Mouse (Mus musculus): ENCODE results near the gene Dhps. TPM values are rescaled to one million over a fixed set of nuclear protein-coding genes. Genes with fewer than 3 reads are reported as not detected.
"Not testable (repeated sequence)": the region's sequence is repeated elsewhere in the genome, so short reads cannot be mapped to it uniquely, and the experiment has no call there.

The Dhps gene
- polyA plus RNA-seq, 1 experiment from 2014 or later = 66.8 TPM

GRCm38 (mm10) chr8:85096850-85097249 lies 25.3 kb downstream of the Dhps start:
- DNase-seq (ENCODE audit: low spot score, missing footprints) = no peak
- 91% methylated on average over 4 of the region's 4 CpGs for WGBS
- no peaks in the 10 kb centered on the region; the same call in 1 of the 2 replicates for H3K36me3 ChIP-seq (ENCODE audit: control insufficient read depth, insufficient read depth, low read length)
- no peaks in the 10 kb centered on the region for H3K9me3 ChIP-seq (ENCODE audit: control insufficient read depth, low read length)
- H3K4me1 ChIP-seq (ENCODE audit: control insufficient read depth, insufficient read depth, low read length) = no peaks in the 10 kb centered on the region
- H3K27me3 ChIP-seq (ENCODE audit: control insufficient read depth, insufficient read depth, low read length) = no peaks in the 10 kb centered on the region
- ATAC-seq (ENCODE audit: low FRiP score) = no peak
- no peak overlapping the region for H3K27ac ChIP-seq (ENCODE audit: low read depth, low read length)
- H3K4me2 ChIP-seq = no peak overlapping the region
- no peak overlapping the region for H3K9ac ChIP-seq (ENCODE audit: low read length)
- no peak overlapping the region for H3K4me3 ChIP-seq (ENCODE audit: low read depth, low read length)

- Histone ChIP-seq H3K9me3 (ENCODE audit: control insufficient read depth, low read length) (no peaks in the 10 kb centered on the region), H3K4me1 (ENCODE audit: control insufficient read depth, insufficient read depth, low read length) (no peaks in the 10 kb centered on the region), H3K9ac (ENCODE audit: low read length) (no peak overlapping the region), H3K27me3 (ENCODE audit: control insufficient read depth, insufficient read depth, low read length) (no peaks in the 10 kb centered on the region), H3K4me2 (no peak overlapping the region), H3K36me3 (ENCODE audit: control insufficient read depth, insufficient read depth, low read length) (no peaks in the 10 kb centered on the region; the same call in 1 of the 2 replicates), H3K27ac (ENCODE audit: low read depth, low read length) (no peak overlapping the region), H3K4me3 (ENCODE audit: low read depth, low read length) (no peak overlapping the region)
- no peak for DNase-seq (ENCODE audit: low spot score, missing footprints)
- no peak for ATAC-seq (ENCODE audit: low FRiP score)
- WGBS = 82% methylated on average over 4 of the region's 4 CpGs
Measured at GRCm38 (mm10) chr8:85100076-85100665, 28.6 kb downstream of the Dhps start.

DNA sequence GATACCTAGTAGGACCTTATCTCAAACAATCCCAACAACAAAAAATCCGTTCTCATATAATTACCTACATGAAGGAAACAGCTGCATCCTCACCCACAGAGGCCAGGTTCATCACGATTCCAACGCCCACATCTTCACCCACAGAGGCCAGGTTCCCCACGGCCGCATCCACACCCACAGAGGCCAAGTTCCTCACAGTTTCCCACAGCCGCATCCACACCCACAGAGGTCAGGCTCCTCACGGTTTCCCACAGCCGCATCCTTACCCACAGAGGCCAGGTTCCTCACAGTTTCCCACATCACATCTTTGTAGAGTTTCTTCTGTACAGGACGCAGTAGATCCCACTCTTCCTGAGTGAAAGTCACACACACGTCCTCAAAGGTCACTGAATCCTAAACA lies 41.7 kb downstream of the Dhps start:
- no peak for ATAC-seq (ENCODE audit: low FRiP score)
- 93% methylated on average over 10 of the region's 10 CpGs for WGBS
- H3K27me3 ChIP-seq (ENCODE audit: control insufficient read depth, insufficient read depth, low read length) = no peaks in the 10 kb centered on the region
- H3K27ac ChIP-seq (ENCODE audit: low read depth, low read length) = no peak overlapping the region
- no peak overlapping the region for H3K4me2 ChIP-seq
- H3K4me1 ChIP-seq (ENCODE audit: control insufficient read depth, insufficient read depth, low read length) = no peaks in the 10 kb centered on the region
- no peaks in the 10 kb centered on the region for H3K9me3 ChIP-seq (ENCODE audit: control insufficient read depth, low read length)
- H3K4me3 ChIP-seq (ENCODE audit: low read depth, low read length) = no peak overlapping the region
- H3K36me3 ChIP-seq (ENCODE audit: control insufficient read depth, insufficient read depth, low read length) = peaks cover 4% of the 10 kb centered on the region; the same call in 1 of the 2 replicates
- H3K9ac ChIP-seq (ENCODE audit: low read length) = no peak overlapping the region
- no peak for DNase-seq (ENCODE audit: low spot score, missing footprints)

DNA sequence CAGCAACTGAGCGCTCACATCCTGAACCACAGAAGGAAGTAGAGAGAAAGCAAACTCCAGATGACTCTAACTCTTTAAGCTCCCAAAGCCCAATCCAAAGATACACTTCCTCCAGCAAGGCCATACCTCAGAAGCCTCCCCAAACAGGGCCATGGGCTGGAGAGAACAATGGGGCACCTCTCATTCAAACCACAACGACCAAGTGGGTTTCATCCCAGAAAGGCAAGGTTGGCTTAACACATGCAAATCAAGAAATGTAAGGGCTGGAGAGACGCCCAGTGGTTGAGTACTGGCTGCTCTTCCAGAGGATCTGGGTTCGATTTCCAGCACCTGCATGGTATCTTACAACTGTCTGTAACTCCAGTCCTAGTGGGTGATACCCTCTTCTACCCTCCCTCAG lies 43.9 kb downstream of the Dhps start:
- Histone ChIP-seq H3K9ac (ENCODE audit: low read length) (no peak overlapping the region), H3K27ac (ENCODE audit: low read depth, low read length) (no peak overlapping the region), H3K27me3 (ENCODE audit: control insufficient read depth, insufficient read depth, low read length) (no peaks in the 10 kb centered on the region), H3K9me3 (ENCODE audit: control insufficient read depth, low read length) (no peaks in the 10 kb centered on the region), H3K4me1 (ENCODE audit: control insufficient read depth, insufficient read depth, low read length) (no peaks in the 10 kb centered on the region), H3K36me3 (ENCODE audit: control insufficient read depth, insufficient read depth, low read length) (no peaks in the 10 kb centered on the region), H3K4me3 (ENCODE audit: low read depth, low read length) (no peak overlapping the region), H3K4me2 (no peak overlapping the region)
- ATAC-seq (ENCODE audit: low FRiP score) = no peak
- DNase-seq (ENCODE audit: low spot score, missing footprints) = no peak
- WGBS = 73% methylated on average over 4 of the region's 4 CpGs

- ATAC-seq (ENCODE audit: low FRiP score) (no peak), DNase-seq (ENCODE audit: low spot score, missing footprints) (no peak)
- Histone ChIP-seq H3K36me3 (ENCODE audit: control insufficient read depth, insufficient read depth, low read length) (no peaks in the 10 kb centered on the region), H3K9ac (ENCODE audit: low read length) (no peak overlapping the region), H3K9me3 (ENCODE audit: control insufficient read depth, low read length) (no peaks in the 10 kb centered on the region), H3K4me2 (no peak overlapping the region), H3K27me3 (ENCODE audit: control insufficient read depth, insufficient read depth, low read length) (no peaks in the 10 kb centered on the region), H3K27ac (ENCODE audit: low read depth, low read length) (no peak overlapping the region), H3K4me3 (ENCODE audit: low read depth, low read length) (no peak overlapping the region), H3K4me1 (ENCODE audit: control insufficient read depth, insufficient read depth, low read length) (no peaks in the 10 kb centered on the region)
- WGBS = 93% methylated on average over 7 of the region's 7 CpGs
Measured at GRCm38 (mm10) chr8:85116984-85117383, 45.4 kb downstream of the Dhps start.

GRCm38 (mm10) chr8:85119052-85119981 lies 47.8 kb downstream of the Dhps start:
- 8% methylated on average over 37 of the region's 37 CpGs for WGBS
- Histone ChIP-seq H3K9me3 (ENCODE audit: control insufficient read depth, low read length) (no peaks in the 10 kb centered on the region), H3K4me2 (peak overlapping the region; percentile 78), H3K4me1 (ENCODE audit: control insufficient read depth, insufficient read depth, low read length) (no peaks in the 10 kb centered on the region), H3K4me3 (ENCODE audit: low read depth, low read length) (peak overlapping the region; percentile 47), H3K9ac (ENCODE audit: low read length) (peak overlapping the region; percentile 68), H3K27me3 (ENCODE audit: control insufficient read depth, insufficient read depth, low read length) (no peaks in the 10 kb centered on the region), H3K36me3 (ENCODE audit: control insufficient read depth, insufficient read depth, low read length) (no peaks in the 10 kb centered on the region), H3K27ac (ENCODE audit: low read depth, low read length) (no peak overlapping the region)
- ATAC-seq (ENCODE audit: low FRiP score) (peak; percentile 83), DNase-seq (ENCODE audit: low spot score, missing footprints) (peak; percentile 97)

DNA sequence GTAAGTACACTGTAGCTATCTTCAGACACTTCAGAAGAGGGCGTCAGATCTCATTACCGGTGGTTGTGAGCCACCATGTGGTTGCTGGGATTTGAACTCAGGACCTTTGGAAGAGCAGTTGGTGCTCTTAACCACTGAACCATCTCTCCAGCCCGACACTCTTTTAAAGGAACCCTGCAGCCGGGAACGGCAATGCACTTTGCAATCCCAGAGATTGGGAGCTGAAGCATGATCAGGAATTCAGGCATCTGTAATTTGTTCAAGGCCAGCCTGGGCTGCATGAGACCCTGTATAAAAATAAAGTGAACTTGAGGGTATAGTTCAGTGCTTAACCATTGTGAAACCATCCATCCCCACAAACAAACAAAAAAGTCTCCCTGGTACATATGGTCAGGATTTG lies 48.7 kb downstream of the Dhps start:
- not testable (repeated sequence) for H3K9me3 ChIP-seq (ENCODE audit: control insufficient read depth, low read length); H3K4me1 ChIP-seq (ENCODE audit: control insufficient read depth, insufficient read depth, low read length); H3K9ac ChIP-seq (ENCODE audit: low read length); H3K4me2 ChIP-seq; ATAC-seq (ENCODE audit: low FRiP score); DNase-seq (ENCODE audit: low spot score, missing footprints); H3K27me3 ChIP-seq (ENCODE audit: control insufficient read depth, insufficient read depth, low read length); H3K27ac ChIP-seq (ENCODE audit: low read depth, low read length); H3K36me3 ChIP-seq (ENCODE audit: control insufficient read depth, insufficient read depth, low read length); H3K4me3 ChIP-seq (ENCODE audit: low read depth, low read length)
- 74% methylated on average over 5 of the region's 5 CpGs for WGBS

DNA sequence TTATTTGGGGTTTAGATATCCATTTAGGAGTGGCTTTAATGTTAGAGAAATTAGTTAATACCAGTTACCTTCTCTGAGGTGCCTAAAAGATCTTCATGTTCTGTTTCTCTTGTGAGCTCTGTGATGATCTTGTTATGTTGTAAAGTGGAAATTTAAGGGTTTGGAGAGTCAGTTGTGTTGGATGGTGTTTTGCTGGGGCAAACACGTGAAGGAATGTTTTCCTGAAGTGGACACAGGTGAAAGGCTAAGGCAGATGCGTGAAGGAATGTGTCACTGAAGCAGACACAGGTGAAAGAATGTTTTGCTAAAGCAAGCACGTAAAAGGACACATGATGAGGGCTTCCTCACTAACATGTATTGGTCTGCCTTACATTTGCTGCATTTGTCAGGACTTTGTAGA lies 51.4 kb downstream of the Dhps start, which contains the start of gene Zfp791:
Zfp791 (minus strand) TSS at position 101 of the 400 bp plus-strand sequence.
- Histone ChIP-seq H3K9me3 (ENCODE audit: control insufficient read depth, low read length) (no peaks in the 10 kb centered on the region), H3K27ac (ENCODE audit: low read depth, low read length) (no peak within 1 kb of the TSS), H3K4me1 (ENCODE audit: control insufficient read depth, insufficient read depth, low read length) (no peaks in the 10 kb centered on the region), H3K4me3 (ENCODE audit: low read depth, low read length) (no peak within 1 kb of the TSS), H3K9ac (ENCODE audit: low read length) (no peak within 1 kb of the TSS), H3K4me2 (no peak within 1 kb of the TSS), H3K27me3 (ENCODE audit: control insufficient read depth, insufficient read depth, low read length) (no peaks in the 10 kb centered on the region), H3K36me3 (ENCODE audit: control insufficient read depth, insufficient read depth, low read length) (no peaks in the 10 kb centered on the region)
- 77% methylated on average over 3 of the region's 3 CpGs for WGBS
- no peak for ATAC-seq (ENCODE audit: low FRiP score)
- DNase-seq (ENCODE audit: low spot score, missing footprints) = no peak

GRCm38 (mm10) chr8:85123691-85124090 lies 52.1 kb downstream of the Dhps start:
- H3K36me3 ChIP-seq (ENCODE audit: control insufficient read depth, insufficient read depth, low read length) = no peaks in the 10 kb centered on the region
- no peaks in the 10 kb centered on the region for H3K4me1 ChIP-seq (ENCODE audit: control insufficient read depth, insufficient read depth, low read length)
- no peak overlapping the region for H3K27ac ChIP-seq (ENCODE audit: low read depth, low read length)
- no peak overlapping the region for H3K4me2 ChIP-seq
- no peak overlapping the region for H3K9ac ChIP-seq (ENCODE audit: low read length)
- no peak overlapping the region for H3K4me3 ChIP-seq (ENCODE audit: low read depth, low read length)
- DNase-seq (ENCODE audit: low spot score, missing footprints) = peak; percentile 60
- no peak for ATAC-seq (ENCODE audit: low FRiP score)
- no peaks in the 10 kb centered on the region for H3K27me3 ChIP-seq (ENCODE audit: control insufficient read depth, insufficient read depth, low read length)
- no peaks in the 10 kb centered on the region for H3K9me3 ChIP-seq (ENCODE audit: control insufficient read depth, low read length)
- 93% methylated on average over 8 of the region's 8 CpGs for WGBS

All from midbrain, embryonic 11.5 days (tissue).